Mouse (Mus musculus): ENCODE results near the gene Ttll11. TPM values are rescaled to one million over a fixed set of nuclear protein-coding genes. Genes with fewer than 3 reads are reported as not detected.

Ttll11 gene
- 1.1 and 1.5 TPM in 2 replicates for polyA plus RNA-seq (2012; rRNA removed)

GRCm38 (mm10) chr2:35979644-35980021 lies at the start of gene Ttll11:
Ttll11 (minus strand) TSS chr2:35979913.
- peak; percentile 91 for DNase-seq (ENCODE audit: low spot score)

- DNase-seq (ENCODE audit: low spot score), result no peak
Observed at GRCm38 (mm10) chr2:36023291-36023690, 43.6 kb upstream of the Ttll11 start.

- DNase-seq (ENCODE audit: low spot score), result peak; percentile 49
Observed at GRCm38 (mm10) chr2:36021385-36022159, 41.9 kb upstream of the Ttll11 start.

DNA sequence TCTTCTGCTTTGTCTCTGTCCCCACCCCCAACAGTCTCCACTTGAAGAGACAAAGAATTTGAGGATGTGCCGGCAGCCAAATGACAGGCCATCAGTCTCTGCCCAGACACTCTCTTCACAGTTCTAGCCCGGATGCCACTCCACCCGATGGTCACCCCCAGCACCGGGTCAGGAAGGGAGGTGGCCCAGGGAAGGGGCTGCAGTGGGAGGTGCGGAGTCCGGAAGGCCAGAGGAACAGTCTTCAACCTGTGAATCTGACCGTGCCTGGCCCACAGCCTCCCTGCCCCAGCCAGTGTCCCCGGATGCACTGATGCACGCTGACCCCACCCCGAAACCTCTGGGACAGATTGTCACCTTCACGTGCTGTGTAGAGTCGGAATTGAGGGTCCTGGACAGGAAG lies 33.3 kb upstream of the Ttll11 start:
- no peak for DNase-seq (ENCODE audit: low spot score)

DNA sequence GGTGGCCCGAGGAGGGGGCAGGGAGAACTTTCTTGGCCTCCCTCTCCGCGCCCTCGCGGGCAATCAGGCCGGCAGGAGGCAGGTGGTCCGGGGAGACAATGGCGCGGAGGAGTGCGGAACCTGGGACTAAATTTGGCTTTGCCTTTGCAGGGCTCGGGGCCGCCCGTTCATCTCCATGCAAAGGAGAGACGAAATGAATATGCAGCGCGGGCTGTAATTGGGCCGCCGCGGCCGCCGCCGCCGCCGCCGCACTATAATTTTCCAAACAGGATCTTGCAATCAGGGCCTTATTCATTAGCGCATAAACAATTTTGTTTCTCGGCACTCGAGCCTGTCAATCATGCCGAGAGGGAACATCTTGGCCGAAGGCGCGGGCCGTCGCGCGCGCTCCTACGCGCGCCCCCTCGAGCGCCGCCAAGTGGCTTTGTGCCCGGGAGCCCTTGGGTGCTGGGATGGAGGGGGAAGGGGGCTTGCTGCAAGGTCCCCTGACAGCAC lies 31.7 kb upstream of the Ttll11 start:
- no peak for DNase-seq (ENCODE audit: low spot score)

DNA sequence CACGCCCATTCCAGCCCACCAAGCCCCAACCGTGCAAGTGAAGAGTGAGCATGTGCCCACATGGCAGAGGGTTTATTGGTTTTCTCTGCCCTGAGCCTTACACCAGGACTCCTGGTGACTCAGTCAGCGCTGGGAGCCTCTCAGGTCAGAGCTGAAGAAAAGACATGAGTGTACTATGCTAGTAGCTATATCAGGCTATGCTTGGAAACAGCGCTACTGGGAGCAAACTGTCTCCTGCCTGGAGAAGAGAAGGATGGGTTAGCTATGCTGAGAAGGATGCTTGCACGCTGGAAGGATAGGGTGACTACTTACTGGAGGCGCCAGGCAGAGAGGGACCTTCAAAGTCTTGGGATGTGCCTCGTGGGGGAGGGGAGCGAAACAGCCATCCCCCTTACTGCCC lies 30.9 kb upstream of the Ttll11 start:
- DNase-seq (ENCODE audit: low spot score), result no peak

DNA sequence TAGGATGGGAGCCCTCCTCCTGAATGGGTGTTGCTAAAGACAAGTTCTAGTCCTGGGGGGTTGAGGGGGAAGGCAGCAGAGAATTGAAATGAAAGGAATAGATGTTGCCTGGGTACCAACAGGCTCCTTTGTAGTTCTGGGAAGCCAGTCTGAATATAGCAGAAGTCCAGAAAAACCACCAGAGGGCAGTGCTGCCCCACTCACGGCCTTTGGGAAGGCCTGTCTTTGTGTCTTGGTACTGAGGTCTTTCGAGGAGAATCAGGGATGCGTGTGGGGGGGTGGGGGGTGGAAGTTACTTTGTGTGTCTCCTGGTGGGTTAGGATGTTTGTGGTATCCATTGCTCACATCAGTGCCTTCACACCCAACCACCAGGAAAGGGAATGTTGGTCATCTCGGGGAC lies 29.7 kb upstream of the Ttll11 start:
- no peak for DNase-seq (ENCODE audit: low spot score)

DNA sequence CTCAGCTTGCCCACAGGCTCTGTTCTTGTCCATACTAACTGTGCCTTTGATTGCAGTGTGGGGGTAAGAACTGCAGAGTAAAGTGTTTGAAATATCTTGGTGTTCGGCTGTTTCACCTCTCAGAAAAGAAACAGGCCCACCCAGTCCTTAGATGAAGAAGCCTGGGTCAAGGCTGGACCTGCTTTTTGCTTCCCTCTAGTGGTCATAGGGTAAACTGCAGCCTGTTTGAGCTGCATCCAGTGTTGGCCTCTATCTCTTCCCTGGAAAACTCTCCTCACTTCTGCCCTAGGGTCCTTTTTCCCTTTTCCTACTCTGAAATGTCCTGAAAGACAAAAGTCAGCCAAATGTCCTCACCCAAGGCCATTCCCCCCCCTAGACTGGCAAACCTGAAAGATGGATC lies 28.4 kb upstream of the Ttll11 start:
- DNase-seq (ENCODE audit: low spot score), result no peak

DNA sequence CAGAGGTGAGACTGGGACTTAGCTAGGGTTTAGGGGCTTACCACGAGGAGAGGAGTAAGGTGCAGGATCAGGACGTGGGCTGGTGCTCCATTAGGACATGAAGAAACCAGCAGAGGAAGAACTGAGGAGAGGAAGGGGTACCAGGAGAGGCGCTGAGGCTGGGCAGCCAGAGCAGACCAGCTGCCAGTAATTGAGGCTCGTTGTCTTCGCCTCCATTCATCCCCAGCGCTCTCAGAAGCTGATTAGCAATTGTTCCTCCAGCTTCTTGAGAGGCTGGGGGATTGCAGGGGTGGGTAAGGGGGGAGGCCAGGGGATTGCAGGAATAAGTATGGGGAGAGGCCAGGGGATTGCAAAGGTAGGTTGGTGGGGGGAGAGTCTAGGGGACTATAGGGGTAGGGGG lies 22.5 kb upstream of the Ttll11 start:
- DNase-seq (ENCODE audit: low spot score), result no peak

DNA sequence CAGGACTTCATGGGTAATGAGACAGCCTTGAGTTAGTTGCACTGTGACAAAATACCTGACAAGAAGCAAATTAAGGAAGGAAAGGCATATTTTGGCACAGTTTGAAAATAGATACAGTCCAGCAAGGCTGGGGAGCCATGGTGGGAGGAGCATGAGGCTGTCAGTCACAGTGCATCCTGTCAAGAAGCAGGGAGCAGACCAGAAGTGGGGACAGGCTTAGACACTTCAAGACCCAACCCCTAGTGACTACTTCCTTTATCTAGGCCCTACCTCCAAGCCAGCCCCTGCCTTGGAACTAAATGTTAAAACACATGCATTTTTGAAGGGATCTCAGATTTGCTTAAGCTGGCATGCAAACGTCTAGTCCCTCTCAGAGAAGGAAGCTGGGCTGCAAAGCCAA lies 20.7 kb upstream of the Ttll11 start:
- DNase-seq (ENCODE audit: low spot score), result no peak

DNA sequence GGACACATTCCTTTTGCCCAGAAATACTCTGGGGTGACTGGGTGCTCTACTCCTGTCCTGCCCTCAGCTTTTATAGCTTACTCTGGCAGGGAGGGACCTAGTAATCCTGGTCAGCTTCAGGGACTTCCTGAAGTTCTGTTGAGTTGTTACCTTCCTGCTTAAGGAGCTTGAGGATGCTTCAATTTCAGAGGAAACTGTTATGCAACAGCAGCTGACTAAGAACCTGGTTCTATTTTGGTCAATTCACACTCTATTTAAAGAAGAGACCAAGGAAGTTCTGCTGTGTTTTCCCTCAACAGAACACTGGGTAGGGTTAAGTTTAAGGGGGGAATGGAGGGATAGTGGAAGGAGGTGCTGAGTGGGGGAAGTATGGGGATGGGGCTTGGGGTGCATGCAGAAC lies 19.5 kb upstream of the Ttll11 start:
- DNase-seq (ENCODE audit: low spot score), result no peak

DNA sequence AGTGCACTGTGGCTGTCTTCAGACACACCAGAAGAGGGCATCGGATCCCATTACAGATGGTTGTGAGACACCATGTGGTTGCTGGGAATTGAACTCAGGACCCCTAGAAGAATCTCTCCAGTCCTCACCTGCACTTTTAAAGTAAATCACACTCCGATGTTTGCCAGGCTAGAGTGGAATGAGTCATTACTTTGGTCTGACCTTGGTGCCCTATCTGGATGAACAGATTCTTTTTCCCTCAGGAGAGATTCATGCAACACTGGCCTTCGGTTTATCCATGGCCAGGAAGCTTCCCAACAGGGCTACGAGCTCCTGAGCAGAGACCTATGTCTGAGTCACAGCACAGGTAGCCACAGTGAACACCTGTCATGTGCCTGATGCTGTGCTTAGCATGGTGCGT lies 18.7 kb upstream of the Ttll11 start:
- no peak for DNase-seq (ENCODE audit: low spot score)

GRCm38 (mm10) chr2:35996753-35997152 lies 17.0 kb upstream of the Ttll11 start:
- no peak for DNase-seq (ENCODE audit: low spot score)

DNA sequence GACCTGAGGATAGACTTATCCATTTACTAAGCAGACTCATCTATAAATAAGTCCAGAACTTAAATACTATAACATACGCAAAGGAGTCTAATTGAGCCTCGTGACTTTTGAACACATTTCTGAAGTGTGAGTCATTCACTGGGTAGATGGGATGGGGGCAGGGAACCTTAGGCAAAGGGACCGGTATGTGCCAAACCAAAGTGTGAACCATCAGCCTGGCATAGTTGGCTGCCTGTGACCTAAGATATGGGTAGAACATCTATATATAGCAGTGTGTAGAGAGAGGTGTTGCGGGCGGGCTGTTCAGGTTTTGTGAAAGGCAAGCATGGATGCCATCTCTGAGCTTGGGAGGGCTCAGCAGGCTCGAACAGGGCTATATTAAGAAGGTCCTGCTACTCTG lies 14.6 kb upstream of the Ttll11 start:
- DNase-seq (ENCODE audit: low spot score), result no peak

- DNase-seq (ENCODE audit: low spot score), result no peak
Observed at GRCm38 (mm10) chr2:35993481-35993880, 13.8 kb upstream of the Ttll11 start.

DNA sequence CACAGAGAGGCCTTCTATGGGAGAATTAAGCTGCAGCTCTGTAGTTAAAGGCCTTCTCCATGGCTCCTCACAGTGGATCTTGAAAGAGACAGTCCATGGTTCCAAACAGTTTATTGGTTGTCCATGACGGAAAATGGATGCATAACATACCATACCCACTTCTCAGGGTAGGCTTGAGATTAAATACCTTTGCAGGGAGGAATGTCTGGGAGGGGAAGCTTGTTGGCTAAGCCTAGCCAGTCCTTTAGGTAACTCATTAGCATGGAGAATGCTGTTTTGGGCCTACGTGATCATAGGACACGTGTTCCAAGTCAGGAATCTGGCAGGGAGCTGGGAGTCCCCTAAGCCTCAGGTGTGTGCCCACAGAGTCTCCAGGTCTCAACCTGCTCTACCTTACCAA lies 12.5 kb upstream of the Ttll11 start:
- DNase-seq (ENCODE audit: low spot score), result no peak

DNA sequence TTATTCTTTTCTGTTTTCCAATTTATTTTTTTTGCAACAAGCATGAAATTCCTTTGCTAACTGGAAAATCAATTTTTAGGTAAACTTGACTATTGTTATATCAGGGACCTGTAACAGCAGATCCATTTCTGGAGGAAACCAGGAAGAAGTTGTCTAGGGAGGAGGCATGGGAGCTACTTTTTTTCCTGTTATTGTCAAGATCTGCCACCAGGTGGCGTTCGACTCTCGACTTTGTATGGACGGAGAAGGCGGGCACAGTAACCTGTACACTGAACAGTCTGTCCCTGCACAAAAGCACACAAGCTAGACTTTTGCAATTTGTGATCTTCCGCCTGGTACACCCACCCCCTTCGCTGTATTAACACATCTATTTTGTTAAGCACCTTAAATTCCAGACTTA lies 4.2 kb upstream of the Ttll11 start:
- no peak for DNase-seq (ENCODE audit: low spot score)

DNA sequence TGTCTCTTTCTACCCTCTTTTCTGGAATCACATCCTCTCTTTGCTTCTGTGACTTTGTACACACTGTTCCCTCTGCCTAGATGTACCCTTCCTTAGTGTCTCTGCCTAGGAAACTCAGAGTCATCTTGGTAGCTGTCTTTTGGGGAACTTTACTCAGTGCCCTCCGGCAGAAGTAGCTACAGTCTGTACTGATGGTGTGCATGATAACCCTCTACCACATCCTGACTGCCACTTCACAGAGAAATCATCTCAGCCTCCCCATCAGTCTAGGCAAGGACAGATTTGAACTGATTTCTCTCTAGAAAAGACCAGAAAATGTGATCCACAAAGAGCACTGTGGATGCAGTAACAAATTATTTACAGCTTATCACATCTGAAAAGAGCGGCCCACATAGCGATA lies 2.2 kb upstream of the Ttll11 start:
- DNase-seq (ENCODE audit: low spot score), result no peak

- peak; percentile 61 for DNase-seq (ENCODE audit: low spot score)
Observed at GRCm38 (mm10) chr2:35978941-35979643, 621 bp downstream of the Ttll11 start.

GRCm38 (mm10) chr2:35978276-35978933 lies 1.3 kb downstream of the Ttll11 start:
- DNase-seq (ENCODE audit: low spot score), result no peak

DNA sequence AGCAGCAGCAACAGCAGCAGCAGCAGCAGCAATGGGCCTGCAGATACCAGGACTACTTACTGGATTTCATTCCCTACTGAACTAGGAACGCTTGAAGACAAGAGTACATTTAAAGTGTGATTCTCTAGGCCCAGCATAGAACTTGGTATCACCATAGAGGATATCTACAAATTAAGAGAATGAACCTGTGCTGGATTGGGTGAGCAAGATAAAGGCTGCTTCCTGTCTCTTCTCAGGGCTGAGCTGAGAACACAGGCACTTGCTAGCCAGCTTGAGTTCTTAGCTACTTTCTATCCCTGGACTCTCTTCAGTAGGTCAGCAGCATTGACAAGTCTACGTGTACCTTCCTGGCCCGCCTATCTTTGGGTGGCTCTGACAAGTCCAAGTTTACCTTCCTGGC lies 2.0 kb downstream of the Ttll11 start:
- no peak for DNase-seq (ENCODE audit: low spot score)

GRCm38 (mm10) chr2:35972259-35973001 lies 7.3 kb downstream of the Ttll11 start:
- DNase-seq (ENCODE audit: low spot score), result no peak
